17 mouse cellular contexts compared by ENCODE assay signal in genomic region chr14:120294480-120294879, GRCm38 (mm10). TPM values are rescaled to one million over a fixed set of nuclear protein-coding genes. Genes with fewer than 3 reads are reported as not detected.
DNase-seq lines count a peak whose midpoint lies in the region; ATAC-seq lines count a peak whose summit lies in the region.
"Had no signal": no experiment of that assay in that cellular context is flagged by ENCODE, and none has a peak within 500 bp of the region (broad histone marks: within the 10 kb centered on the region; RNA-seq: fewer than 3 reads in every experiment).

No protein-coding gene starts in this region.

- 78% methylated on average over 6 of the region's 6 CpGs for WGBS in heart, embryonic 10.5 days
- 67% methylated on average over 6 of the region's 6 CpGs for WGBS in lung, embryonic 15.5 days
- 80% methylated on average over 6 of the region's 6 CpGs for WGBS in embryonic facial prominence, embryonic 13.5 days
- WGBS in limb, embryonic 12.5 days = 83% methylated on average over 6 of the region's 6 CpGs

- no peaks in the 10 kb centered on the region for H3K27me3 ChIP-seq in heart, embryonic 10.5 days (ENCODE audit: insufficient read depth, poor library complexity, severe bottlenecking)
- H3K27me3 ChIP-seq in lung, embryonic 15.5 days = no peaks in the 10 kb centered on the region
- no peaks in the 10 kb centered on the region for H3K27me3 ChIP-seq in embryonic facial prominence, embryonic 13.5 days
- H3K27me3 ChIP-seq in limb, embryonic 12.5 days = no peaks in the 10 kb centered on the region
- H3K27me3 ChIP-seq: liver, embryonic 15.5 days; midbrain, embryonic 12.5 days had no signal

- H3K4me3 ChIP-seq in heart, embryonic 10.5 days = no peak overlapping the region
- H3K4me3 ChIP-seq in lung, embryonic 15.5 days = no peak overlapping the region
- H3K4me3 ChIP-seq in embryonic facial prominence, embryonic 13.5 days = no peak overlapping the region
- no peak overlapping the region for H3K4me3 ChIP-seq in limb, embryonic 12.5 days (replicated peaks)
- H3K4me3 ChIP-seq: liver, embryonic 15.5 days; midbrain, embryonic 12.5 days had no signal

- H3K9ac ChIP-seq in lung, embryonic 15.5 days = no peak overlapping the region
- no peak overlapping the region for H3K9ac ChIP-seq in embryonic facial prominence, embryonic 13.5 days
- H3K9ac ChIP-seq in limb, embryonic 12.5 days (replicated peaks) = no peak overlapping the region
- H3K9ac ChIP-seq: liver, embryonic 15.5 days; midbrain, embryonic 12.5 days had no signal

- no peak for ATAC-seq in lung, embryonic 15.5 days (ENCODE audit: borderline replicate concordance, extremely low read depth, low FRiP score, low TSS enrichment)
- ATAC-seq in embryonic facial prominence, embryonic 13.5 days (ENCODE audit: insufficient number of reproducible peaks, insufficient read depth, low FRiP score, low TSS enrichment, low read depth) = no peak
- ATAC-seq in limb, embryonic 12.5 days (ENCODE audit: insufficient number of reproducible peaks, insufficient read depth, low FRiP score, low TSS enrichment, low read depth) = no peak
- ATAC-seq: inflammation-experienced regulatory T-cells, adult 6 months had no signal

- H3K4me2 ChIP-seq in lung, embryonic 15.5 days = no peak overlapping the region
- H3K4me2 ChIP-seq in embryonic facial prominence, embryonic 13.5 days = no peak overlapping the region
- peak overlapping the region; percentile 1; the same call in 1 of the 2 replicates for H3K4me2 ChIP-seq in limb, embryonic 12.5 days
- H3K4me2 ChIP-seq: liver, embryonic 15.5 days; midbrain, embryonic 12.5 days had no signal

- H3K4me1 ChIP-seq in heart, embryonic 10.5 days = peaks cover 82% of the 10 kb centered on the region
- H3K4me1 ChIP-seq in lung, embryonic 15.5 days = peaks cover 88% of the 10 kb centered on the region
- H3K4me1 ChIP-seq in embryonic facial prominence, embryonic 13.5 days = peaks cover 86% of the 10 kb centered on the region
- peaks cover 65% of the 10 kb centered on the region for H3K4me1 ChIP-seq in limb, embryonic 12.5 days (replicated peaks)

- peak overlapping the region; percentile 62 for H3K27ac ChIP-seq in heart, embryonic 10.5 days
- H3K27ac ChIP-seq in lung, embryonic 15.5 days = peak overlapping the region; percentile 87
- peak overlapping the region; percentile 65 for H3K27ac ChIP-seq in embryonic facial prominence, embryonic 13.5 days
- peak overlapping the region; percentile 89 for H3K27ac ChIP-seq in limb, embryonic 12.5 days
- H3K27ac ChIP-seq: liver, embryonic 15.5 days; midbrain, embryonic 12.5 days had no signal

- DNase-seq in heart, embryonic 10.5 days (ENCODE audit: low spot score) = no peak
- DNase-seq in heart, postnatal 4 days = no peak
- DNase-seq in lung, postnatal 4 days = no peak
- DNase-seq in gastrocnemius, postnatal 10 days = no peak
- no peak for DNase-seq in spleen, postnatal 36 days (ENCODE audit: low spot score in 2 of 2)
- DNase-seq: adrenal gland, postnatal 36 days; B cell, adult 2 months; cerebellum, adult 11-12 months; kidney, postnatal 36 days; right cerebral cortex, postnatal 4 days had no signal

- H3K36me3 ChIP-seq in heart, embryonic 10.5 days = peaks cover 19% of the 10 kb centered on the region; the same call in 1 of the 2 replicates
- H3K36me3 ChIP-seq in lung, embryonic 15.5 days = peaks cover 3% of the 10 kb centered on the region; the same call in 1 of the 2 replicates
- H3K36me3 ChIP-seq in embryonic facial prominence, embryonic 13.5 days = peaks cover 13% of the 10 kb centered on the region
- peaks cover 20% of the 10 kb centered on the region; the same call in 1 of the 2 replicates for H3K36me3 ChIP-seq in limb, embryonic 12.5 days
- H3K36me3 ChIP-seq: liver, embryonic 15.5 days; midbrain, embryonic 12.5 days had no signal

- H3K9me3 ChIP-seq in heart, embryonic 10.5 days = no peaks in the 10 kb centered on the region
- H3K9me3 ChIP-seq in lung, embryonic 15.5 days = no peaks in the 10 kb centered on the region
- H3K9me3 ChIP-seq in embryonic facial prominence, embryonic 13.5 days = no peaks in the 10 kb centered on the region
- no peaks in the 10 kb centered on the region for H3K9me3 ChIP-seq in limb, embryonic 12.5 days
- H3K9me3 ChIP-seq: G1E; liver, embryonic 15.5 days; midbrain, embryonic 12.5 days had no signal

RNA-seq across cellular contexts. Expression of gene Mbnl2, which starts 19.0 kb away (rescaled TPM):
- polyA plus RNA-seq in heart, embryonic 10.5 days (2016; fragmentation: Nextera tagmentation; extraction: Ambion mirVana) = 71.5 and 91.4 TPM in 2 replicates
- total RNA-seq in heart, postnatal 4 days (2021) = 100 to 1,000 TPM; 193 TPM
- 130 and 141 TPM in 2 replicates for polyA plus RNA-seq in lung, embryonic 15.5 days (2015; fragmentation: Nextera tagmentation; extraction: Ambion mirVana)
- polyA plus RNA-seq in embryonic facial prominence, embryonic 13.5 days (2015; fragmentation: Nextera tagmentation; extraction: Ambion mirVana) = 146 and 173 TPM in 2 replicates
- polyA plus RNA-seq in limb, embryonic 12.5 days (2016; fragmentation: Nextera tagmentation; extraction: Ambion mirVana) = 79.0 and 80.8 TPM in 2 replicates
- 100 to 1,000 TPM; 213 to 224 TPM for total RNA-seq in gastrocnemius, postnatal 10 days (2021)
